Mouse (Mus musculus) thymus, postnatal 10 days (tissue): Measurements from ENCODE around the gene Hist1h2bg.
"Not testable (repeated sequence)": the region's sequence is repeated elsewhere in the genome, so short reads cannot be mapped to it uniquely, and the experiment has no call there.

Experiments
- DNase-seq, 2 experiments: peaks; one replicate each; pipeline ENCODE4 v3.0.0; 2021; ENCODE audit warnings: low spot score in 2 of 2

The Hist1h2bg gene

DNA sequence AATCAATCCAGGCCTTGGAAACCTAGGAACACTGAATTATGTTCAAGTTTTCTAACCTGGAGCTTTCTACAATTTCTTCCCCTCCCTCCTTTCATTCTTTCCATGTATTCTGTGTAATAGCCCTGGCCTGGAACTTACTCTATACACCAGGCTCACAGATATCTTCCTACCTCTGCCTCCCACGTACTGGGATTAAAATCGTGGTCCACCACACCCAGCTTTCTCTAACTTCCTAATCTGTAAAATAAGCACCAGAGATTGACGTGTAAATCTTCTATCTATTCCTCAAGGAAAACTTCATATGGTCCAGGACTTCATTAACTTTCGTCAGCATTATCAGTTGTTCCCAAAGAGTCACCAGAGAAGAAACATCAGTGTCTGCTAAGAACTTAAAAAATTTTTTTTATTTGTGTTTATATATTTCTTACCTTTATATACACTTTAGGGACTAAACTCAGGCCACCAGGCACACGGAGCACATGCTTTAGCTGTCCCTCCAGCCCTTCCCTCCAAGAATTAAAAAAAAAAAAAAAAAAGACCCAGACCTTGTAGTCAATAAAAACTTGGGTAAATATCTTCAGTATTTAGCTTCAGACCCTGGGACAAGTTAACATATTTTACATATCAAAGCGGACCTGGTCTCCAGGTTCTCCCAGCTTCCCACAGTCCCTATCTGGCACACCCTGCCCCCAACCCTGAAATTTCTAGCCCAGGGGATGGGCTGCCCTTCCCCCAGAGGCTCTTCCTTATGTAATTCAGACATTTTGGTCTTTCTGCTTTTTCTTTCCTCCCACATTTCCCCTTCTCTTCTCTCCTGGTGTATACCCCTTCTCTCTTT lies 11.2 kb downstream of the Hist1h2bg start:
- DNase-seq: no peak

GRCm38 (mm10) chr13:23583387-23584068 lies 12.3 kb downstream of the Hist1h2bg start:
- DNase-seq: no peak

GRCm38 (mm10) chr13:23584331-23584730 lies 13.1 kb downstream of the Hist1h2bg start:
- DNase-seq: no peak

DNA sequence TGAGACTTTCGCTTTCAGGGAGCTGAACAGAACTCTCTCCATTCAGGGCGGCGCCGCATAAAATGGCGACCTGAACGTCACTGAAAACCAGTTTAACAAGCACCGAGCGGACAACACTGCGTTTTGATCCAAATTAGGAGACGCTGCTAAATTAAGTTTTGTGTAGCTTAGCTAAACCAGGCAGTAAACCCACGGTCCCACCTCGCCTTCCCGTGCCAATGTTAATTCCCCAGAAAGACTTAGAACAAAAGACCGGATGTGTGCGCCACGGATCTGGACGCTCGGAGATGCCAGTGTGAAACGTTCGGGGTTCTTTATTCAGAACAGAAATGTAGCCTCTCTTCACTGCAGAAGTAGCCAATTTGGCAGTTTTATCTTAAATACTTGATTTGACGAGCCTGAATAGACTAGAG lies 13.8 kb downstream of the Hist1h2bg start:
- DNase-seq: peak; percentile 57 to 67

- DNase-seq: peak; percentile 76 to 80
Measured at GRCm38 (mm10) chr13:23585442-23586098, 14.4 kb downstream of the Hist1h2bg start.

DNA sequence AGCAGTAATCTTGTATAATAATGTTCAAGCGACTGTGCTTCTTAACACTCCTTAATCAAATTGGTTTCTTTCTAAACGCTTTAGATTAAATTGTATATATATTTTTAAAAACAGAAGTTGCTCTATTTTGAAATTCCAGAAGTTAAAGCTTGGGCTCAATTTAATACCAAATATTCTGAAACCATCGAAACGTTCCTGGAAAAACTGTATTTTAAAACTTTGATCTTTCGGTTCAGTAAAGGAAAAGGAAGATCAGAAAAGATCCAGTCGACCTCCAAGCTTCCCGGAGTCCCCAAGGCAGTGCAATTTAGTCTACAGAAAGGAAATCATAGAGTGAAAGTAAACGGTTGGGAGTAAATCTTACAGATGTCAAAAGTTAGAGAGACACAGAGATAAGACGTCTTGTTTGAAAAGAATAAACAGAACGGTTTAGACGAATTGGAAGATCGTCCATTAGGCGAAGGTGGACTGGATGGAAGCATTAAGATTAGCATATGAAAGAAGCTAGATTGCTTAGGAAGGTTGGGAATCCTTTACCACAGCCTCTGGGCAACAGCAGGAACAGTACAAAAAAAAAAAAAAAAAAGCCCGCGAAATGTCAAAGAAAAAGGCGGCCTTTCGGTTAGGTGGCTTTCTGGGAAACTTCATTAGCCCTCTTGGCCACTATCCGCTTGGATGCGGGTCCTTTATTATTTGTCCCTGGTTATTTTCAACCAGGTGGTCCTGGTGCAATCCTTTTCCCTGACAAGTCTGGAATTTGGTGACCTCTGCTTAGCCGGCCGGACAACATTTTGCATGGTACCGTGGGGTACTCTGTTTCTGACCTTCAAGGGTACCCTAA lies 15.1 kb downstream of the Hist1h2bg start:
- DNase-seq: no peak

- no peak for DNase-seq
Measured at GRCm38 (mm10) chr13:23586940-23587225, 15.7 kb downstream of the Hist1h2bg start.

DNA sequence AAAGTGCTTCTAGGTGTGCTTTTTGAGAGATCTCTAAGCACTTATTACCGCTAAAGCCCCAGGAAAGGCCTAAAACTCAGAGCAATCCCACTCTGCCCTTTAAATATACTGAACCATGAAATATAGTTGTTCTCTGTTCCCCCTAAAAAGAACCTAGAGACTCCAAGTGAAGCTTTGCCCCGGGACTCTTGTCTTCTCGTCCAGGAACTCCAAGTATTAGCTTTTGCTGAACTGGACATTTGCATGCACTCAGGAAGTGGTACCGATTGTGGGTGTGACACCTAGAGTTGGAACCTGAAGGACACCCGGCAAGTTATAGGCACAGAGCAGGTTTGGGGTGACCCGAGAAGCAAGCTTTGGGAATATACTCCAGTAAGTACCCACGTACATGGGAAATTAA lies 20.0 kb downstream of the Hist1h2bg start:
- no peak for DNase-seq

DNA sequence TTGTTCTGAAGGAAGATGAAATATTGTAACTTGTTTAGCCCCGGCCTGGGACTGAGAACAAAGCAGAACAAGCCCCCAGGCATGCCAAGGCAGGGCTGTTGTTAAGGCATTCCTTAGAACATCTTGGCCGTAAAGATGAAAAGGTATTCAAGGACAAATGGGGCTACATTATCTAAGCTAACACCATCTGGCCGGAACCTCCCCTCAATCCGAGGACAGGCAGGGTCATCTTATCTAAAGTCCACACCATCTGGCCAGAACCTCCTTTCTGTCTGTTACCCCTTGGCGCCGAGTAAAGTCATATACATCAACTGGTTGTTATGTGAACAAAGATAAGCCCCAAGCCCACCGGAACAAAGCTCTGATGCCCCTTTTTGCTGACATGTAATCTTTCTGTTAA lies 20.7 kb downstream of the Hist1h2bg start:
- DNase-seq: not testable (repeated sequence)

GRCm38 (mm10) chr13:23592614-23593013 lies 21.4 kb downstream of the Hist1h2bg start:
- no peak for DNase-seq

DNA sequence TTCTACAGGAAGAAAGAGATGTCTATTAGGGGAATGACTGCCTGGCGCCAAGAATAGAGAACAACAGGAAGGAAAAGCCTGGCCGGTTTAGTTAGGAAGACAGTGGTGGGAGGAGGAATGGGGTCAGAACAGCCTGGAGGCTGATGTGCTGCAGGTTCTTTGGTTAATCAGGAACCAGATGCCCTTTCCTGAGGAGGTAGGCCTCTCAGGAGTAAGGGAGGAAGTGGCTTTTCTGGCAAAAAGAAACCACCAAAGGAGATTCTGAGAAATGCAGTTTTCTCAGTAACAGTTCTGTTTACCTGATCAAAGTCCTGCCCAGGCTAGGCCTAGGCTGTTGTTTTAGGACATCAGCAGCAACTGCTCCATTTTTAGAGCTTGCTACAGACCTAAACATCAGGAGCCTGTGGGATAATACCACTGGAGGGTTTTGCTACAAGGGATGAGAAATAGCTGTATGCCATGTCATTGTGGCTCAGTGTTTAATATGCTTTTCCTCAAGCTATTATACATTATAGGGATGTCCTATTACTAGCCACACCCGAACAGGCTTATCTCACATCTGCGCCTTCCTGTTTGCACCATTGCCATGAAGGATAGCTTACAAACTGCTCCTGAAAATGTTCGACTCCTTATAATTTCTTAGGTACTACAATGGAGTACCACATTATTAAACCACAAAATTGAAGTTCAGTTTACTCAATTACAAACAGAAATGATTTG lies 22.0 kb downstream of the Hist1h2bg start:
- DNase-seq: no peak

GRCm38 (mm10) chr13:23595185-23595584 lies 24.0 kb downstream of the Hist1h2bg start:
- DNase-seq: no peak

DNA sequence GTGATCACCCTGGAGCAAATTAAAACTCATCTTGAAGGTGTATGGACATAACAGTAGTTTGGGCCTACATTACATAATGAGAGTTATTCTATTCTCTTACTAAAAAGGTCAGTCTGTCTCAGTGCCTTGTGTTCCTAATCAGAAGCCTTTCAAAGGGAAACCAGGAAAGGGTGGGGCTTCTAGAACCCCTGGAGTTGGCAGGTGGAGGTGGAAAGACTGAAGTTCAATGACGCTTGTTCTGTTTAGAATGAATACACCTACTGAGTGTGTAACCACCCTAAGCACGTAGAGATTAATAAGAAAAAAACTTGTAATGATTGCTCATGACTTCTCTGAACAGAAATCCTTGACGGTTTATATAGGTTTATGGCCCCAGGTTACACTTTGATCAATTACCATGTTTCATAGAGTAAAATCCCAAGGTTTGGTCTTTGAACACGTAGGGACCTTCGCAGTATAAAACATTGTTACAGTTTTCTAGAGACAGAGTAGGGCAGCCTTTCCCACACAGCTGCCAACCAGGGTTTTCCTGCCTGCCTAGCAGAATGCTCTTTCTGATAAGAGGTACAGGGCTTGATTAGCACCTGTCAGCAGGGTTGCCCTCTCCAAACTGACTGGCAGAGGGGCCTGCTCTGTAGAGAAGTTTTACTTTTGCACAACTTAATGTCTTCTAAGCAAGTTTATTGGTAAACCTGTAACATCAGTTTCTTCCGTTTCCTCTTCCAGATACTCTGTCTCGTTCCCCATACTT lies 24.6 kb downstream of the Hist1h2bg start:
- no peak for DNase-seq

DNA sequence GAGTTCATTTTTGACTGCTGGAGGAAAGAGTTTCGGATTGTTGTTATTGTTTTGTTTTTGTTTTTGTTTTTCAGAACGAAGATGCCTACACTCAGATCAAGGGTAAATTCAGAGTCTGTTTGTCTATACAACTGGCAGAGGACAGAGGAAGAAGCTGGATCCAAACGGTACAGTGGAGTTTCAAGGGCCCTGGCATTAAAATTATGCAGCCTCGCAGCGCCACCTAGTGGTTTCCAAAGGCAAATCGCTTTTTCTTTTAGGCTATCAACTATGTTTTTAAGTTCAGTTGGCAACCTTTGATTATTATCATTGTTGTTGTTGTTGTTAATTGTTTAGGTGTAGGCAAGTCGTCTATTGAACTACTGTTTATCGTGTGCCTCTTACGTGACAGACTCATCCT lies 26.8 kb downstream of the Hist1h2bg start:
- peak; percentile 57 to 86 for DNase-seq

DNA sequence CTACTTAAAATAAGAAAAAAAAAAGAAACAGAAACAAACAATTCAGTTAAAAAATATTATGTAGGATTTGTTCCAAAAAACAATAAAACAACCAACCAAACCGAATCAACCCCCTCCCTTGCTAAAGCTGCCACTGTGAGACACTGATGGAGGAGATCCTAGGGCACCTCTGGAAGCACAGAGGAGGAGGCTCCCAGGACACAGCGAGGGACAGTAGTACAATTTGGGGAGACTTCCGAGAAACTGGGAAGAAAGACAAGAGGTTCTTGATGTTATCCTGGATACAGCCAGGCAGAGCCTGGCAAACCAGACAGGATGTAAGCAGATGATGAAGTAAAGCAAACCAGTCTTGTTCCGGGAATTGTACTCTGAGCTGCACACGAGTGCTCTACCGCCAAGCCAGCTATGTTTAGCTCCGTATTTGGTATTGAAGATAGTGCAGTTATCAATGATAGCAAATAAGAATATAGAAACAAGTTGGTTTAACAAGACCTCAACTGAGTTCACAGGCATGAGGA lies 32.0 kb downstream of the Hist1h2bg start:
- no peak for DNase-seq

DNA sequence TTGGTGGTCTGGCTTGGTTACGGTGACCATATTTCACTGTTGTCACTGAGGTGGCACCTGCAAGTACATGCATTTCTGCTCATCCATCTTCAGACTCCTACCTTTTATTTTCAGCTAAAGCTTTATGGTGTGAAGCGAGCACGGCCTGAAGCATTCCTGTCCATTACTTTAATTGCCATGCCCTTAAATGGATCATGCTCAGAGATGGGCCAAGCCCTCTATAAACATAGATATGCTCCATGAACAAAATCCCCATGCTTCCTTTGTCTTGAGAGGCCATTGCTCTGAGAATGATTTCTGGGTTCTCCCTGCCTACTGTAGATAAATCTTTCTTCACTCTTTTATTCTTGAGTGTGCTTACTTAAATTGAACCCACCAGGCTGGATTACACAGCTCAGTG lies 33.3 kb downstream of the Hist1h2bg start:
- DNase-seq: no peak

DNA sequence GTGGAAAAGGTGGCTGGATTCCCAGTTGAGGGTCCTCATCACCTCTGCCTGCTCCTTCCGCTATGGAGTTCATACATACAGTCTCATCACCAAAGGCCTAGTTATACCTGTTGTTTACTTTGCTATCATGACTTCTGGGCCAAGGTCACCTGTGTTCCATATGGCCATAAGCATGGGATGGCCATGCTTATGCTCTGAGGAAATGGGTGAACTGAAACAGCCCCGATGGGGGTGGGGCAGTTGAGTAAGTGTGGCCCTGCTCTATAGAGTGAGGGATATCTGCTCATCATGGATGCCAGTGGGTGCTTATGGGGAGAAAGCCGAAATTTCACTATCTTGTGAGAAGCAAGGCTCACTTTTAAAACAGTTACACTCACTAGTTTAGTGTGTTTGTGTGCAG lies 33.9 kb downstream of the Hist1h2bg start:
- DNase-seq: no peak

DNA sequence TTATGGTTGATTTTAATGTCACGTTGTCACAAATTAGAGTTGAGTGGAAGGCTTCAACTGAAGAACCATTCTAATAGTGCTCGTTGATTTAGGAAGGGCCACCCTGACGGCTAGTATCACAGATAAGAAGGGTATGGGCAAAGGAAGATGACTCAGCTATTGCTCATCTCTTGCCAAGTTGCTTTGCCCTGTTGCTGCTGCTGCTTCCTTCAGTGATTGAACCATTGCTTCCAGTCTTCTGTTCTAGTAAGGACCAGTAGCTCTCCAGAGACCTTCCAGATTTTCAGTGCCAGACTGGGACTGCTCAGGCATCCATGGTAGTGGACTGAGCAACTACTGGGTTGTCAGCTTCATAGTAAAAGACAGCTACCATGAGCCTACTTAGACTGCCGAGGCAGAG lies 38.0 kb downstream of the Hist1h2bg start:
- DNase-seq: no peak

DNA sequence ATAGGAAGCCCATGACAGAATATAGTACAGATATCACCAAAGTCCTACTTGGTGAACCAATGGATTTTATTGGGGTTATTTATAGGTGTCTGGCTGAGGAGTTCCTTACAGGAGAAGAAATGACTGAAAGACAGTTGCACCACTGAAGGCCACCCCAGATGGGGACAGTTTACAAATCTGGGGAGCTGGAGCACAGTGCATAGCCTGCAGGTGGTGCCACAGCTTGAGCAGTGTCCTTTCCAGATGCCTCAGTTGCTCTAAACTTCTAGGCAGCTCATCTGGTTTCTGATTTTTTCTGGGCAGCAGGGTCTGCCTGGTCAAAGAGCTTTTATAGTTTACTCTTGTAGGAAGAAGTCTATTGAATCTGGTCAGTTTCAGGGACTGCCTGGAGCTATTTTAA lies 38.6 kb downstream of the Hist1h2bg start:
- no peak for DNase-seq

DNA sequence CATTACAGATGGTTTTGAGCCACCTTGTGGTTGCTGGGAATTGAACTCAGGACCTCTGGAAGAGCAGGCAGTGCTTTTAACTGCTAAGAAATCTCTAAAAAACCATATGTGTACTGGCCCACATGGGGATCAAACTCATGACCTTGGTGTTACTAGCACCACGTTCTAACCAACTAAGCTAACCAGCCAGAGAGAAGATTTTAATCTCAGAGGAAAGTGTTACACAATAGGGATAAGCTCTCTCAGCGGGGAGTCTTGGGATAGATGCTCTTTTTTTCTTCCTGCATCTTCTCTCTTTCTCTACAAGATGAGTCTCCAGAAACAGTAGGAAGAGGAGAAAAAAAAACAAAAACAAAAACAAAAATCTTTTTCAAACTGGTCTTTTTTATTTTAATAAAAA lies 39.2 kb downstream of the Hist1h2bg start:
- DNase-seq: no peak
